Mouse (Mus musculus) 3T3-L1 (cell line): ENCODE measurements around the gene Gm4131.

Experiments used
- DNase-seq: peaks from one replicate; pipeline ENCODE4 v3.0.0-alpha.2; 2015; ENCODE audit warnings: low read depth, low spot score

The Gm4131 gene

DNA sequence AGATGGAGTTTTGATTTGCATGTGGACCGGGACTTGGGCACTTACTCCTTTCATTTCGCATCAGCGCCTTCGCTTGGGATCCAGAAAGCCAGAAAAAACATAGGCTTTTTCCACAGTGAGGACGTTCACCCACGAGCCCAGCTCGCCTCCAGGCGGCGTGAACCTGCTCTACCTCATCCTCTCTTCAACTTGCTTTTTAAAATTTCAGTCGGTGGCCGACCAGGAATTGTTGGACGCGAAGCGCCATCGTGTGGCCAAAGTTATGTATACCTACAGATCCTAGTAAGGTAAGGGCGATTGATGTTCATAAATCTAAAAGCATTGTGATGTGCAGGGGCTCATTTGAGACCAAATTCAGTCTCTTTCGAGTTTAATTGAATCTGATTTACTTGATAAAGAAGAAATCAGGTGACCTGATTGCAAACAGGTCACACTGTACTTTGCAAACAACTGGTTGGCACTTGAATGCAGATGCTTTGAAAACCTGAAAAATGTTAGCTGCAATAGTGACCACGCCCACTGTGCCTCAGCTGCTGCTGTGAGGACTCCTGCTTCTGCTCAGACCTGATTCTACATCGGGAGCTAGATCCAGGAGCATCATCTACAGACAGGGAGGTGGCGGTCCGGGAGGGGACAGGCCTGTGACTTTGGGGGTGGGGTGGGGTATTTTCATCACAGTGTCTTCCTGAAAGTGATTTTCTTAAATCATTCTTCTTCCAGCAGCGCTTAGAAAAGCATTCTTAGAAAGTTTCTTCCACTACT, 109.1 kb downstream of the Gm4131 start:
- DNase-seq = peak; percentile 90

GRCm38 (mm10) chr14:62456239-62456747, 110.4 kb downstream of the Gm4131 start, which contains the start of gene Gucy1b2:
Gene Gucy1b2, minus strand, starts transcription at chr14:62456289.
- DNase-seq = no peak

- DNase-seq = no peak
These were observed 111.2 kb downstream of the Gm4131 start for GRCm38 (mm10) chr14:62455570-62455879.

DNA sequence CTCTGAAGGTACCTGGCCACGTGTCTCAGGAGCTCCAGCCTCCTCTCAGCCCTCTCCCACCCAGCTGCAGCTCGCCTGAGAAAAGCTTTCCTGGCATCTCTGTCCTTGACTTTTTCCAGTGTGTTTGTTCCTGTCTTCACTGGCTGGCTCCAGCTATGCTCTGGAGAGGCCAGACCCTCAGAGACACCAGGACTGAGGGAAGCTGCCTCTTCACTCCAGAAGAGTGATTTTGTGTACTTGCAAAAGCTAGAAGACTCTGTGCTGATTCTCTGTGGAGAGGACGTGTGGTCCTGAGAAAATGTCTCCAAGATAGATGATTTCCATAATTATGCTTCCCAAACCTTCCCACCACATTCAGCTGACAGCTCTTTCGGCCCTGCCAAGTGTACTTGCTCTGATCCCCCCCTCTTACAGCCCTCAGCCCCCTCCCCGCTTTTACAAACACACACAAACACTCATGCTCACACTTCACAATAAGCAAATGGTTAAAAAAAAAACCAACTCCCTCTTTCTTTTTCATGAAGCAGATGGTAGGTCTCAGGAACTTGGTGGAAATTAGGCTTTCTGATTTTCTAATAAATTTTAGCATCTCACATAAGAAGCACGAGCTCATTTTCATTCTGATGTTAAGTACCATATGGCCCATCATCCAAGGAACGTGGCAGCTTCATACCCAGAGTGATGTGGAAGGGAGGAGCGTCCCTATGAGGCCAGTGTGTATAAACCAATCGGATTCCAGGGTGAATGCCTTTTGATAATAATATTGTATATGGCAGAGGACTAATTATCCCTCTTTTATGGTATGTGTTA, 111.8 kb downstream of the Gm4131 start:
- DNase-seq = no peak

DNA sequence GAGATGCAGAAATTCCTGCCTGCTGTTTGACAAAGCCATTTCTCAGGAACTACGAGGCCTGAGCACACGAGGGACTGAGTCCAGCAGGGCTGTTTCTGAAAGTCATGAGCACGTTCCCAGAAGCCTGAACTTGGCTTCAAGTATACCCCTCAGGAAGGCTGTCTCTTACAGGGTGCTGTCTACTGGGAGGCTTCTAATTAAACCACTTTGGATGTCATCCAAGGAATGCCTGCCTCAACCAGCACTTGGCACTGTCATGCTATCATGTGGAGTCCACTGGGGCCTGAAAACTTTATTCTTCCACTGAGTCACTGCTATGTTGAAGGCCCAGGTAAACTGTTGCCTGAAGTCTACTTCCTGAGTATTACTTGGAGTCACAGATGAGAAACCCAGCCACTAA, 112.6 kb downstream of the Gm4131 start:
- DNase-seq = no peak

- no peak for DNase-seq
These were observed 113.4 kb downstream of the Gm4131 start for GRCm38 (mm10) chr14:62453276-62453675.

- no peak for DNase-seq
These were observed 116.0 kb downstream of the Gm4131 start for GRCm38 (mm10) chr14:62450706-62451105.

GRCm38 (mm10) chr14:62447214-62447548, 119.5 kb downstream of the Gm4131 start:
- no peak for DNase-seq

GRCm38 (mm10) chr14:62446385-62447213, 120.1 kb downstream of the Gm4131 start:
- no peak for DNase-seq

- peak; percentile 61 for DNase-seq
These were observed 122.8 kb downstream of the Gm4131 start for GRCm38 (mm10) chr14:62443840-62444430.

GRCm38 (mm10) chr14:62442971-62443370, 123.8 kb downstream of the Gm4131 start:
- no peak for DNase-seq

GRCm38 (mm10) chr14:62440036-62440435, 126.7 kb downstream of the Gm4131 start:
- no peak for DNase-seq

DNA sequence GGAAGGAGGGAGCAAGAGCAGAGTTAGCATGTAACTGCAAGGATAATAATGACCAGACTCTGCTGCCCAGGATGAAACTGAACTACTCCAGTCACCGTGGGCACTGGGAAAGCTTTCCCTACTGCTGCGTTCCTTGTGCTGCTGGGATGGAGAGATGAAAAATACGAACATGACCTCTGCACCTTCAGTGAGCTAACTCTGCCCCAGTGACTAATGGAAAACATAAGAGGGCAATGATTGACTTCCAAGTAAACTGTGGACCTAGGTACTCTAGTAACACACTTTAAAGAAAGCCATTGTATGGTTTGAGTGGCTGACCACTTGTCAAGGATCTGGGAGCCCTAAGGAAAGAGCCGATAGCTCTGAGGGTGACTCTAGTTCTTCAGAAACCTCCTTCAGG, 128.5 kb downstream of the Gm4131 start:
- no peak for DNase-seq

DNA sequence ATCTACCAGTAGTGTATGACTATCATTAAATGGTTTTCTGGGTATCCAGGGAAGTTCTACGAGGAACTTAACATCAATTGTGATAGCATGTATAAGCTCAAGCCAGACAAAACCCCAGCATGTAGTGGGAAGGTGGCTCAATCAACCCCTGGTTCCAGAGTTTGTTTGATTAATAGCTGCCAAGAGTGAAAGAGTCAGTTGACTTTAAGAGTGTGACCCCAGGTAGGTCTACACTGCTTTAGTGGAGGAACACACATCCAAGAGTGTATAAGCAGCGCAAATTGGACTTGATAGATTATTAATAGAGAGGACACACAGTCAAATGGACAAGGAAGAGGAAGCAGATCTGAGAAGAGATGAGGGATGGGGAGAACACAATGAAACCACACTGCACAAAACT, 128.9 kb downstream of the Gm4131 start:
- no peak for DNase-seq

GRCm38 (mm10) chr14:62425277-62425691, 141.4 kb downstream of the Gm4131 start:
- peak; percentile 18 for DNase-seq

- no peak for DNase-seq
These were observed 144.5 kb downstream of the Gm4131 start for GRCm38 (mm10) chr14:62422265-62422664.

- DNase-seq = no peak
These were observed 149.2 kb downstream of the Gm4131 start for GRCm38 (mm10) chr14:62417501-62417900.

DNA sequence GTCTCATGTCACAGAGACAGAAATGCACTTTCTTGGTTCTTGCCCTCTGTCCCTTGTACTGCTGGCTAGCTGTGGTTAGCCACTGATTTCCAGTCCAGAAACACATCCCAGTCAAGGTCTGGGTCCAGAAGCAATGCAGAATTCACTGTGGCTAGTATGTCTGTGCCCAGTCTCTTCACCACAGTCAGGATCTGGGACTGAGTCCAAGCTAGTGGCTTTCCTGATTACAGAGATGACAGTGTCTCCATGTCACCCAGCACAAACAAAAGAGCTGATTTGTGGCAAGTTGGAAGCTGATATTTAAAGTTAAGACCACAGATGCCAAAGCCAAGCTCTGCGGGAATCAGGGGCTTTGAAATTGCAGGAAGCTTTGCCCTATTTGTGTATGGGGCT, 150.0 kb downstream of the Gm4131 start:
- peak; percentile 57 for DNase-seq

DNA sequence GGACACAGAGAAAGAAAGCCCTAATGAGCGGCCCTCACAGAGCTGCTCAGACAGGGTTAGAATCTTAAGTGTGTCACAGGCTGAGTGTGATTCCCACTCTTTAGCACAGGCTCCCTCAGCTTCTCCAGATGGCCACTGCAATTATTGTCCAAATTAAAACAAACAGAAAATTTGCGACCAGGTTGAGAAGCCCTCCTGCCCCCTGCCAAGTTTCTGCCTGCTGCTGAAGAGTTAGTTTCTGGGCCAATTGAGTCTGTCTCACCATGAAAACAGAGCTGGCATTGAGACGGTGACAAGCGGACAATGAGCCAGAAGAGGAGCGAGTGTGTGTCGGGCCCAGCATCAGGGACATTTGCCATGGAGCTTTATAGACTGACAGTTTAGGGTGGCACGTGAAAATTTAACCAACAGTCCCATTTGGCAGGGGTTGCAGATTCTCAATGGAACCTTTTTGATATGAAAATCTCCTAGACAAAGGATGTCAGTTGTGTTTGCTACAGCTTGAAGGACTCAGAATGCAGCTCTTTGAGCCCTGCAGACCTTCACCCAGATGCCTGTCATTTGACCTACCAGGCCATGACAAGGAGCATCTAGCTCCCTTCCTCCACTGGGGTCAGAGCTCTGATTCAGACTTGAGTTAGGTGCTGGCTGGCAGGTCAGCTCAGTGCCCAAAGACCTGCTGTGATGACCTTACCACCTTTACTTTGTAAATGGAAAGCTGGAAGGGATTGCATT, 150.5 kb downstream of the Gm4131 start:
- DNase-seq = no peak
